Mouse (Mus musculus): ENCODE measurements around the gene Gpr82. TPM values are rescaled to one million over a fixed set of nuclear protein-coding genes. Genes with fewer than 3 reads are reported as not detected.

Gene Gpr82
- total RNA-seq (2021), result not detected
- long read RNA-seq, experiment 1, result 0 reads
- long read RNA-seq, experiment 2, result 0 reads

- intact Hi-C loops (cut with DNase I; ENCODE audit: low total_unique reads), result no loop called here
- DNase-seq, result no peak
Observed at GRCm38 (mm10) chrX:13661063-13661462, at the start of gene Gpr82. Gene Gpr82, plus strand, starts transcription at chrX:13661363.

DNA sequence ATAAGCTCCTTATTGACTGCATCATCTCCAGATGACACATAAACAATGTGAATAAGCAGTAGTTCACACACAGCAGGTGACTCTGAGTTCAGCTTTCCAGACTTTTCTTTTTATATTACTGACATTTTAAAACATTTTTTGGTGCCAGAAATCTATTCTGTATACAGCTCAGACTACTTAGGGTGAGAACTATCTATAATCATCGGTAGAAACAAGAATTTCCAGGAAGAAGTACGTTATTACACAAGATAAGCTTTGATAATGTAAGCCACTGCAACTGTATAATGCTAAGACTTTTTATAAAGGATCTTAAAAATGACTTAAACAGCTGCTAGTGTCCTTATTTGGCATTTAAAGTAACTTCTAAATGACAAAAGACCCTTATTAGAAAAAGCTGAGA is 49.0 kb upstream of the Gpr82 start:
- no peak for DNase-seq
- intact Hi-C loops (cut with DNase I; ENCODE audit: low total_unique reads), result no loop called here

GRCm38 (mm10) chrX:13616726-13617125 is 44.4 kb upstream of the Gpr82 start:
- DNase-seq, result no peak
- intact Hi-C loops (cut with DNase I; ENCODE audit: low total_unique reads), result no loop called here

- DNase-seq, result no peak
- intact Hi-C loops (cut with DNase I; ENCODE audit: low total_unique reads), result no loop called here
Observed at GRCm38 (mm10) chrX:13617294-13617693, 43.9 kb upstream of the Gpr82 start.

- DNase-seq, result no peak
- intact Hi-C loops (cut with DNase I; ENCODE audit: low total_unique reads), result no loop called here
Observed at GRCm38 (mm10) chrX:13618476-13618875, 42.7 kb upstream of the Gpr82 start.

DNA sequence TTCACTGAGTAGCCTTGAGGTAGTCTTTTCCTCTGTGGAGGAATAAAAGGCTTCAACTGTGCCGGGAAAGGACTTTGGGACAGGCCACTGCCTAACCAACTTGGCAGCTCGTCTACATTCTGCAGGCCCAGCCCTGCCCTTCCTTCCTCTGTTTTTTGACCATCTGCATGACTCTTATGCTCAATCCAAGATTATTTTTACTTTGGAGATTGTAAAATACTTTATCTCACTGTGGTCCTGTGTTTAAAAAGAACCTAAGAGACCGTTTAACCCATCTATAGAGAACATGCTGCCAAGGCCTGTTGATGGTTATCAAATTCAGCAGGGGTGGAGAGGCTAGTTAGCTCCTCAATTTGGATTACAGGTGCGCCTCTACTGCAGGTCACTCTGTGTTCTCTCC is 39.7 kb upstream of the Gpr82 start:
- intact Hi-C loops (cut with DNase I; ENCODE audit: low total_unique reads), result no loop called here
- DNase-seq, result no peak

DNA sequence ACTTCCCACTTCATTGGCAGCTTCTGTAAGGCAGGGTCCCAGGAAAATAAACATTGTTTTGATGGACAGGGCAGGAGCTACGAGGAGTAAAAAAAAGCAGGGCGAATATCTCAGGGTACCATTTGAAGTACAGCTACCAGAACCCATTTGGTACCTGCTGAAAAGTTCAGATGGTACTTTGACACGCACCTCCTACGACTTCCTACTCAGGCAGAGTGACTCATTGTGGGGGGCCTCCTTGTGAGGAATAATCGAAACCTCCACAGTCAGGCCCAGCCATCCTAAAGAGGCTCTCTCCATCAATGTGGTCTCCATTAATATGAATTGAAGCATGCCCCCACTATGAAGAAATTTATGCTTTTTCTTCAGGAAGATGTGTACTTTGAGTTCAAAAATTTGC is 38.5 kb upstream of the Gpr82 start:
- intact Hi-C loops (cut with DNase I; ENCODE audit: low total_unique reads), result no loop called here
- no peak for DNase-seq

DNA sequence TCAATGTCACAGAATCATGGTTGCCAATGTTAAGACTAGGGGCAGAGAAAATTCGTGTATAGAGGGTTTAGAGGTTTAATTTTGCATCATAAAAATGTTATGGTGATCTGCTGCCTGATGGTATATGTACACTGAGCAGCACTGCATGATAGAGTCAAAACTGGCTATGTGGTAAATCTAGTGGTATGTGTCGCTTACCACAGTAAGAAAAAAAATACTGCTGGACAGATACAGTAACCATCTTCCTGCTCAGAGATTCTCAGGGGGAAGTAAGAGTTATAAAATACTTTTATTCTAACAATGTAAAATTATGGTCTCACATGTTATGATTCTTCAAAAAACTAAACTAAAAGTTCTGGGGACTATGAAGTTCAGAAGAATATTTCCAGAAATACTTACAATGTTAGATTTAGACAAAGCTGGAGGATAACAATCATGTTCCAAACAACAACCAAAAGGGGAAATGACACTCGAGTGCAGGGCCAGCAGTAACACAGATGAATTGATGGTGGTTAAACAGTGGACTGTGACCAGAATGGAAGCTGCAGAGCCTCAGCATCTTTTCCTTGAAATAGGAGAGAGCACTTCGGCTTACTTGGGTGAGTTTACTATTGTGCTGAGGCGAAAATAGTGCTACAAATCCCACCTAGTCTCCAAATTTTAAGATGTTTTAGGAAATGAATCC is 29.4 kb upstream of the Gpr82 start, which contains the start of gene Gpr34:
Gpr34 (plus strand) TSS at position 491 of the 685 bp plus-strand sequence.
- intact Hi-C loops (cut with DNase I; ENCODE audit: low total_unique reads), result no loop called here
- no peak for DNase-seq

DNA sequence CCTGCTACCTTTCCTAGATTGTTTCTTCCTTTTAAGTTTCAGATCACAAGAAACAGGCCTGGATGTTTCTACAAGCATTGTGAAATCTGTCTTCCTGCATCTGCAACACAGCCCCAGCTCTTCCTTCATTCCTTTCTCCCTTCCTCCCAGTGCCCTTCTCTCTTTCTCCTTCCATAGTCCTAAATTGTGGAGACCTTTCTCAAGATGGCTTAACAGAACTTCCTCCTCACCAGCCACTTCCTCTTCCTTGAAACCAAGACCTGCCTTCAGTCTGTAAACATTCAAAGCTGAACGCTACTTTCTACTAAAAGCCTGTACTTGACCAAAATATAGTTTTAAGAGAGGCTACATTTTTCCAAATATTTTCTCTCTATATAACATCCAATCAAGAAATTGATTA is 24.8 kb upstream of the Gpr82 start:
- DNase-seq, result no peak

GRCm38 (mm10) chrX:13638894-13639293 is 22.3 kb upstream of the Gpr82 start:
- DNase-seq, result no peak
- intact Hi-C loops (cut with DNase I; ENCODE audit: low total_unique reads), result no loop called here

More for the DNA sequence above, 24.8 kb upstream of the Gpr82 start:
- intact Hi-C loops (cut with DNase I; ENCODE audit: low total_unique reads), result no loop called here

DNA sequence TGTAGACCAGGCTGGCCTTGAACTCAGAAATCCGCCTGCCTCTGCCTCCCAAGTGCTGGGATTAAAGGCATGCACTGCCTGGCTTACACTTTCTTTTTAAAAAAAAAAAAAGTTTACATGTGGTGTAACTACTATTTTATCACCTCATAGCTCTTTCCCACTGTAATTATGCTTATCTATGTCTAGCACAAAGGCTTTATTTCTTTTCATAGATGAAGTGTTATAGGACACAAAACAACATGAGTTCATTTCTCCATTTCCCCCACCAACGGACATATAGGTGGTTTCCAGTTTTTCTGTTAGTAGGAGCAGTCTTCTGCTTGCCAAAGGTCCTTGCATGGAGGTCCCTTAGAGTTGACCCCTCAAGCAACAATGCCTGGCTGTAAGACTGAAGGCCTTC is 9.3 kb upstream of the Gpr82 start:
- intact Hi-C loops (cut with DNase I; ENCODE audit: low total_unique reads), result no loop called here

GRCm38 (mm10) chrX:13652291-13652690 is 8.9 kb upstream of the Gpr82 start:
- no peak for DNase-seq
- intact Hi-C loops (cut with DNase I; ENCODE audit: low total_unique reads), result no loop called here

More for the DNA sequence above, 9.3 kb upstream of the Gpr82 start:
- DNase-seq, result no peak

- no peak for DNase-seq
- intact Hi-C loops (cut with DNase I; ENCODE audit: low total_unique reads), result no loop called here
Observed at GRCm38 (mm10) chrX:13655005-13655421, 6.2 kb upstream of the Gpr82 start.

DNA sequence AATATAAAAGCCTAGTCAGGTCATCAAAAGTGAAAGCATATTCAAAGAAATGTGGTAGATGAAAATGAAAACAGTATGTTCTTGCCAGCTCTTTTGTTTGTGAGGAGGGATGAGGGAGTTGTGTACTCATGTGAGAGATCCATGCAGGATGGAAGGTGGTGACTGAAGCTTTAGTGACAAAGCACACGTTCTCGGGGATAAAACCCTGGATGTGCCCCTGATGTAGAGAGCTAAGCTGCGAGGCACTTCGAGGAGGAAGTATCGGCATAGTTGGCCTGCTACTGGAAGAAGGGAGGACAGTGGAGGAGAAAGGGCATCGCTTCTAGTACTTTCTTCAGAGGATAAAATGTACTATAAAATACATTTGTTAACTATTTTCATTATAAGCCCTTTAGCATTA is 5.3 kb upstream of the Gpr82 start:
- no peak for DNase-seq
- intact Hi-C loops (cut with DNase I; ENCODE audit: low total_unique reads), result no loop called here

DNA sequence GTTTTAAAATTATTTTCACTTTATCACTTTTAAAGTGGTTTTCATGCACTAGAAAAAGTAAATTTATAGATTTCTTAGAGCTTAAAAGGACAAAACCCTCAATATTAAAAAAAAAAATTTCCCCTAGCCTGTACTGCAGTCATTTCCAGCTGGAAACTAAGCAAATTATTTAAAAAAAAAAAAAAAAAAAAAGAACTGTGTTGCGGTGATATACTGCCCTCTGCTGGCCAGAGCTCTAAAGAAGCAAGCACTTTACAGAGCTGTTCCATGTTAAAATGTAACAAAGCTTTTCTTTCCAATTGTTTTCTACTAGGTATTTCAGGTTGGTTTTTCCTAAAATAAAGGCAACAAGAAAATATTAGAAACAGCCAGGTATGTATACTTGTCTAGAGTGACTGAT is 4.4 kb upstream of the Gpr82 start:
- peak; percentile 27 for DNase-seq
- intact Hi-C loops (cut with DNase I; ENCODE audit: low total_unique reads), result no loop called here

- DNase-seq, result no peak
- intact Hi-C loops (cut with DNase I; ENCODE audit: low total_unique reads), result loop anchor here (2.0 kb wide), 1 partner anchor 436 kb away; no protein-coding TSS in a partner anchor
Observed at GRCm38 (mm10) chrX:13658616-13659140, 2.5 kb upstream of the Gpr82 start.

DNA sequence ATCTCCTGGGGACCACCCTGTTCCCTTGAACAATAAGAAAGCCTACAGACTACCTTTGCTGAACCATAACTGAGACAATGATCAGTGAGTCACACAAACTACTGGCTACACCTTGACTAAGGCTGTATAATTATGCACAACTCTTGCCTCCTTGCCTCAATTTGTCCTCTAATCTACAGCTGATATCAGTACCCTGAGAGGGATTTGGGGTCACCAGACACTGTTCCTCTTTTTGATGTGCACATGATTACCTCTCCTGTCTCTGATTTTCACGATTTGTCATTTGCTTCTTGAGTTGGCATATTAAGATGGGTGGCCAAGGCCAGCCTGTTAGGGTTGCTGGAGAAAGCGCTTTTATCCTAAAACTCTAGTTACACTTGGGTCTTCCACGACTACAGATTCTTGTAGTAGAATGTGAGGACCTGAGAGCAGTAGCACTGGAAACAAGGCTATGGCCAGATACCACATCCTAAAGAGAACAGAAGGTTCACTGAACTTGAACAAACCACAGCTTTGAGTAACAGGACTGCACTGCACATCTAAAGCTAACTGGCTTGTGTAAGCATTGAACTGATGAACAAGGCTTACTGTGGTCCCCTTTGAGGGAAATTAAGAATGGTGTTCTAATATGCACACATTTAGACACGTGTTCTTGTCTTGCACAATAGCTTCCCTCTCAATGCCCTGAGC is 1.8 kb upstream of the Gpr82 start:
- no peak for DNase-seq
- intact Hi-C loops (cut with DNase I; ENCODE audit: low total_unique reads), result loop anchor here (2.0 kb wide), 1 partner anchor 437 kb away; no protein-coding TSS in a partner anchor

DNA sequence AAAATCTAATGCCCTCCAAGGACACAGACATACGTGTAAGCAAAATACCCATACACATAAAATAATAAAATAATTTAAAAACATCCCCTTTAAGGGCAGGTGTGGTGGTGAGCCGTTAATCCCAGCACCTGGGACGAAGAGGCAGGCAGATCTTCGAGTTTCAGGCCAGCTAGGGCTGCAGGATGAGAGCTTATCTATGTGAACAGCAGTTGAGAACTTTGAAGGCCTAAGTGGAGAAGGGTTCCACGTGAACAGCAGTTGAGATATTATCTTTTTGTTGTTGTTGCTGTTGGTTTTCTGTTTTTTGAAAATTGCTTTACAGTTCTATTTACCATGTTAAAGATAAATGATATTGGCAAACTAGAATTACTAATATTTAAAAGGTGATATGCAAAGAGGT is 7.7 kb downstream of the Gpr82 start:
- intact Hi-C loops (cut with DNase I; ENCODE audit: low total_unique reads), result no loop called here
- DNase-seq, result no peak

GRCm38 (mm10) chrX:13670342-13670741 is 9.2 kb downstream of the Gpr82 start:
- intact Hi-C loops (cut with DNase I; ENCODE audit: low total_unique reads), result no loop called here
- no peak for DNase-seq

DNA sequence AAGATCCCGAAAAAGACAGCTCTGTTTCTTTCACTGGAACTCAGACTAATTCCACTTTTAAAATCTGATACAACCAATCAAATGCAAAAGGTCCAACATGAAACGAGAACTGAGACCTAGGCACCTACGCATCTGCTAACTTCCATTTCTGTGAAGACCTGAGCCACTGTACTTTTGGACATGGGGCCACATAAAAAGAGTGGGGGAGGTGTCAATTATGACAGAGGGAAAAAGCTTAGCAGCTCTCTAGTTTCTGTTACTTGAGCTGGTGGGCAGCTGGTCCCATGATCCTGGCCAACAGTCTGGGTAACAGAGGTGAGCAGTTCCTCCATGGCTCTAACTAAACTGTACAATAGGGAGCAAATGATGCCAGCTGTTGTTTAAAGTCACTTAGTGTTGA is 11.8 kb downstream of the Gpr82 start:
- no peak for DNase-seq
- intact Hi-C loops (cut with DNase I; ENCODE audit: low total_unique reads), result no loop called here

DNA sequence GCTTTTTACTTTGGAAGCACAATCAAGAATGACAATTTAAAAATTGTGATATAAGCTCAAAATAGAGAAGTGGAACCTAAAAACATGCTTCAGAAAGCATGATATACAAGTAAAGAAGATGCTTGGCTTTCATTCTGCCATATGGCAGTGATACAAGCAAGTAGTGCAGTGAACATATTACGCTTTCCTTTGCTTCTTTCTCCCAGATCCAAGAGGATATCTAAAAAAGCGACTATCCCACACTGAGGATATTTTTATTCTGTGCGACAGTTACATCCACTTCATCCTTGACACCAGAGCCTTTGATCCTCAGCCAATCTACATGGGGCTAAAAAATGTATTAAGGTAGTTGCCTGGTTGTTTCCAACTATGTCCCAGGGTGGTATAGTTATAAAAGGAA is 20.6 kb downstream of the Gpr82 start:
- intact Hi-C loops (cut with DNase I; ENCODE audit: low total_unique reads), result no loop called here
- no peak for DNase-seq
